Mouse (Mus musculus) brown adipose tissue, adult 24 weeks (tissue): Measurements from ENCODE around the gene Pcsk7. TPM values are rescaled to one million over a fixed set of nuclear protein-coding genes. Genes with fewer than 3 reads are reported as not detected.
A peak's percentile ranks its signal among the peaks of the same experiment; 100 is the strongest.

Experiments used
- H3K27ac ChIP-seq: fragments of 200-500 bp; replicated peaks from 2 replicates; pipeline ENCODE4 v1.5.1; 2012; ENCODE audit warnings: low read depth, mild to moderate bottlenecking, low read length
- H3K4me1 ChIP-seq: fragments of 200-500 bp; 2 replicates; pipeline ENCODE4 v1.6.1; 2012; ENCODE audit warnings: low read length, mixed read lengths; ENCODE audit not compliant: control insufficient read depth, insufficient read depth, insufficient read length
- H3K4me3 ChIP-seq: fragments of 200-500 bp; 2 replicates; pipeline ENCODE4 v1.5.1; 2012; ENCODE audit warnings: low read depth, mild to moderate bottlenecking, low read length, moderate library complexity; ENCODE audit not compliant: insufficient read depth
- polyA plus RNA-seq: library from polyadenylated mRNA; stranded (reverse); fragments of >200 nt; gene quantifications from 2 replicates; pipeline ENCODE4 v1.2.4, GENCODE M21; 2012; ENCODE audit not compliant: missing spikeins, insufficient read depth, insufficient read length

Pcsk7 gene
- polyA plus RNA-seq, 1 experiment: 9.5 TPM

- no peak overlapping the region for H3K4me3 ChIP-seq
- no peak overlapping the region for H3K27ac ChIP-seq
- H3K4me1 ChIP-seq: no peaks in the 10 kb centered on the region; the same call in 1 of the 2 replicates
These were observed 39.4 kb downstream of the Pcsk7 start for GRCm38 (mm10) chr9:45945721-45946120.

GRCm38 (mm10) chr9:45946182-45946871 lies 40.0 kb downstream of the Pcsk7 start:
- no peak overlapping the region for H3K27ac ChIP-seq
- H3K4me3 ChIP-seq: no peak overlapping the region
- H3K4me1 ChIP-seq: no peaks in the 10 kb centered on the region; the same call in 1 of the 2 replicates

DNA sequence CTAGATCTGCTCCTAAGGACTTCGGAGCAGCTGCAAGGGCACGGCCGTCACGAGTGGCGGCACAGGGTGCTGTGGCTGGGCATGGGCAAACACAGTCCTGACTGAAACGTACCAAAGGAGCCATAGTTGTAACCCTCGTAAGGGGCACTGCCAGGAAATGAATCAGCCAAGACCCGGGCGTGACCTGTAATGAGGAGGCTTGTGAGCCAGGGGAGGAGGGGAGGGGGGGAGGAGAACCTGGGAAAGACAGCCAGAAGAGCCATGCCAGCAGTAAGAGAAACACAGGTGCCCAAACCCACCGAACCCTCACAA lies 40.5 kb downstream of the Pcsk7 start:
- H3K4me1 ChIP-seq: no peaks in the 10 kb centered on the region; the same call in 1 of the 2 replicates

DNA sequence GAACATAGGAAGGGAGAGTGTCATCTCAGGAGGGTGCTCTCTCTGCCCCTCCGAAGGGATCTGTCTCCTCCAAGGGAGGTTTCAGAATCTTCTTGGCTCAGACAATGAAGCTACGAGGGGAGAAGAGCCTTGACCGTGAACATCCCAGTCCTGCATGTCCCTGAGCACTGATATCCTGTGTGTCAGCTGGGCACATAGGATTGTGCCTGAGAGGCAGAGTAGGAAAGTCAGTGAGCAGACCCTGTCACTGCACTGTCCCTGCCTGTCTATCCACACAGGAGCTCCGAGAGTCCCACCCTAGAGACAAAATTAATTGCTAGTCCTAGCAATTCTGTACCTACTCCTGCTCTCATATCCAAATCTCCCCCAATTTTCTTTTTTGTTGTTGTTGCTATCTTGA lies 45.8 kb downstream of the Pcsk7 start:
- peaks cover 6% of the 10 kb centered on the region for H3K4me1 ChIP-seq
- H3K27ac ChIP-seq: no peak overlapping the region

More for the DNA sequence above, 40.5 kb downstream of the Pcsk7 start:
- no peak overlapping the region for H3K4me3 ChIP-seq
- H3K27ac ChIP-seq: no peak overlapping the region

DNA sequence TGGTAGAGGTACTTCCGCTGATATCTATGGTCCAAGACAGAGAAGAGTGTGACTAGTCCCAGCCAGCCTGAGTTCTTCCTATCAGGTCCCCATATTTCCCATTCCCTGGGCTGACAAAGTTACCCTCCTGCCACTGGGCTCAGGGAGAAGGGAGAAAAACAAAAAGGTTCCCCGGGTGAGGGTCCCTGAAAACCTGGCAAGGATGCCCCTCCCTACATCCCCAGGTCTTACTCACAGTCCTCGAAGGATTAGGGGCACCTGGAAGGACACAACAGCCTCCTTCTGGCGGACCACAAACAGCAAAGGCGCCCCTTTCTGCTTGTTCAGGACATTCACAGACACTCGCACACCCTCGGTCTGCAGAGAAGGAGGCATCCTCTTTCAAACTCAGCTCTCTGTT lies 46.6 kb downstream of the Pcsk7 start:
- H3K4me1 ChIP-seq: peaks cover 6% of the 10 kb centered on the region
- no peak overlapping the region for H3K27ac ChIP-seq
- H3K4me3 ChIP-seq: peak overlapping the region; percentile 92; the same call in 1 of the 2 replicates

More for the DNA sequence above, 45.8 kb downstream of the Pcsk7 start:
- no peak overlapping the region for H3K4me3 ChIP-seq

- peak overlapping the region; percentile 84 for H3K27ac ChIP-seq
- H3K4me1 ChIP-seq: peaks cover 10% of the 10 kb centered on the region
These were observed 47.4 kb downstream of the Pcsk7 start for GRCm38 (mm10) chr9:45953511-45954293.

DNA sequence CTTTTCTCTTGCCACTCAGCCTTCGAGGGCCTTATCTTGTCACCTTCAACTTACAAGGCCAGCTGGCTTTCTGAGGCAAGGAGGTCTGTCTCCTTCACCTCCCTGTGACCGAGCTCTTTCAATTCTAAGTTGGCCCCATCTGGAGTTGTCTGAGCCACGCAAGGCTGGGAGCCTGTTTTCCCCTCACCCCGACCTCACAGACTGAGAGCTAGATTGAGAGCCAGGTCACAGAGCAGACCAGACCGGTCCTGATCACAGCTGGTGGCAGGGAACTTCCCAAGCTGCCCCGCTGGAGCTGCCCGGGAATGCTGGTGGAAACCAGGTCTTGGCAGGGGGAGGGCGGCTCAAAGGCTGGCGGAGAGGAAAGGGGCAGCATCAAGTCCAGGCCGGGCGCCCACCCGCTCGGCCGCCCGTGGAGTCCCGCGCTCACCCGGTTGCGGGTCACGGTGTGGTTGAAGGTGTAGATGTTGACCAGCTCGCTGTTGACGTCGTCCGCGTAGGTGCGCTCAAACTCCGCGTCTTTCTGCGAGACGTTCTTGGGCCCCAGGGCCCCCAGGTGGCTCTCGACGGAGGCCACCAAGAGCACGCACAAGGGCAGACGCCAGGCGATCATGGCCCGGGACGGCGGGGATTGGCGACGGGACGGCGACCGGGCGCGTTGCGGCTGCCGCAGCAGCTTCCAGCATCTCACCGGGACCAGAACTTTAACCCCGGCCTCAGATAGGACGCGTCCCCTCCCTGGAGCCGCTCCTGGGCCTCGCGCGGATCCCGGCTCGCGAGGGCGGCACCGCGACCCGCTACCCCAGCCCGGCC lies 48.2 kb downstream of the Pcsk7 start:
- peak overlapping the region; percentile 92 for H3K4me3 ChIP-seq
- peak overlapping the region; percentile 84 for H3K27ac ChIP-seq
- H3K4me1 ChIP-seq: peaks cover 15% of the 10 kb centered on the region

More at GRCm38 (mm10) chr9:45953511-45954293, 47.4 kb downstream of the Pcsk7 start:
- peak overlapping the region; percentile 92 for H3K4me3 ChIP-seq

DNA sequence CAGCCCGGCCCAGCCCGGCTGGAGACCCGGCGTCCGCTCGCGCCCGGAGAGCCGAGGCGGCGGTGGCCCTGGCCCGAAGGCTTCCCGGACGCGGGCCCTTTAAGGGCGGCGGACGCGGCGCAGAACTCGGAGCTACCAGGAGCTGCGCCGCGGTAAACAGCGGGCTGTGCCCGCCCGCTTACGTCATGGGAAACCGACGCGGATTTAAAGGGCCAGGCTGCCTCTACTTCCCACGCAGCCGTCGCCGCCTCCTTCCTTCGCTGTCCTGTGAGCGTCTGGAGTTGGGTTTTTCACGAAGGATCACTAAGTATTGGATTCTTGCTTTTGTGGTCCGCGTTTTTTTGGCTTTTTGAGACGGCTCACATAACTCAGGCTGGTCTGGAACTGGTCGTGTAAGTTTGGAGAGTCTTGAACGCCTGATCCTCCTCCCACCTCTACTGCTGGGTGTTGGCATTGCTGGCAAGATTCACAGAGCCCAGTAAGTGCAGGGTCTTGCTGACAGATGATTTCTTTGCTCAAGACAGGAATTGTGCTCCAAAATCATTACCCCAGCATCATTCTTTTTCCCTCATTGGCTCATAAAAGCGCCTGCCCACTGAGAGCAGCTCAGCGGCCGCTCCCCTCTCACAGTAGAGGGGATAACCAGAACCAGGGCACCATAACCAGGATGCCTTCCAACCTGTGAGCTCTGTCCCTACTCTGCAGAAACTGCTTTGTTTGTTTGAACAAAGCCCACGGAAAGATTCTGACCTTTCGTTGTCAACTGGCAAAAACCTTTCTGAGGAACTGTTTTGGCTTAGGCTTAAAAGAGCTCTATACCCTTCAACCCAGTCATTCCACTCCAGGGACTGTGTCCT lies 49.0 kb downstream of the Pcsk7 start, which contains the start of gene Sidt2:
Gene Sidt2 (minus strand): TSS at position 152 of the 857 bp plus-strand sequence.
- Histone ChIP-seq H3K4me3 (peak within 1 kb of the TSS; percentile 92), H3K27ac (peak within 1 kb of the TSS; percentile 96), H3K4me1 (peaks cover 19% of the 10 kb centered on the region)

DNA sequence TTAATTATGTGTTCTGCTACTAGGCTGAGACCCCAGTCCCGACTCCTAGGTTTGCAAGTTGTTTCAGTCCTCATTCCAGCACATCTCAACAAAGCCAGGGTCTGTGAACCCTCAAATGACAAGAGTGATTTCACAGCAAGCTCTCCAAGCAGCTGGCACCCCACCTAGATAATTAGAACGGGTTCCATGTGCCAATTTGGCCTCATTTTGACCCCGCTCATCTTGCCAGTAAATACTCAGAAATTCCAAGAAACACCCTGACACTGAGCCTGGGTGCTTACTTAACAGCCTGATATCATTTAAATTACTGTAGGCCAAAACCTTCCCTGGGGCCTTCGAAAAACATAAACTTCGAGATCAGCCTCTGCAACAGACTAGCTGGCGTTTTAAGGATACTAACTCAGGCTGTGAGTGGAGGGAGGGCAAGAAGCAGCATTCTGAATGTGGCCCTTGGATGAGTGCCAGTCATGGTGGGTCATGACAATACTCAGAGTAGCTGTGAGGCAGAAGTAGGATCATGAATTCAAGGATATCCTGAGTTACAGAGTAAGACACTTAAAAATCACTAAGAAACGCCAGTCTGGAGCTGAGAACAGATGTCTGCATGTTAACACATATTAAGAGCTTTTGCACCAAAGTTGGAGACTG lies 51.9 kb downstream of the Pcsk7 start:
- Histone ChIP-seq H3K4me1 (peaks cover 16% of the 10 kb centered on the region), H3K4me3 (no peak overlapping the region), H3K27ac (no peak overlapping the region)

DNA sequence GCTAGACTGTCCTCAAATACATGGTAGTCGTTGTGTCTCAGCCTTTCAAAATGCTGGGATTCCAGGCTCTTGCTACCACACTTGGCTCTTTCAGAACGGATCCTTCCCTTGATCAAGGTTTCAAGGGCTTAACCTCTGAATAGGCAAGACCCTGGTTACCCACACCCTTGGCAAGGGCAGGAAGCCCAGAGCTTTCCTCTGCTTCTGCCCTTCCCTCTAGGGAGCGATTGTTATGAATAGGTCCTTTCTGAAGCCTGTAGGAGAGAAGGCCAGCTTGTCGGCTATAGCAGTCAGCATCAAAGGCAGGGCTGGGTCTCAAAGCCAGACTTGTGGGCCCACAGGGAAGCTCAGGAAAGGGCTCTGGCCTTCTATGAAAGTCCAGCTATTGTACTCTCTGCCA lies 52.6 kb downstream of the Pcsk7 start:
- Histone ChIP-seq H3K4me1 (peaks cover 13% of the 10 kb centered on the region), H3K4me3 (no peak overlapping the region), H3K27ac (0 out of 2 replicates have a peak overlapping the region, but pooled peaks have one; percentile 7)

- H3K4me1 ChIP-seq: peaks cover 13% of the 10 kb centered on the region
- no peak overlapping the region for H3K4me3 ChIP-seq
- H3K27ac ChIP-seq: peak overlapping the region; percentile 59
These were observed 53.4 kb downstream of the Pcsk7 start for GRCm38 (mm10) chr9:45959661-45960060.

- no peak overlapping the region for H3K27ac ChIP-seq
- no peak overlapping the region for H3K4me3 ChIP-seq
These were observed 55.6 kb downstream of the Pcsk7 start for GRCm38 (mm10) chr9:45961855-45962254.

DNA sequence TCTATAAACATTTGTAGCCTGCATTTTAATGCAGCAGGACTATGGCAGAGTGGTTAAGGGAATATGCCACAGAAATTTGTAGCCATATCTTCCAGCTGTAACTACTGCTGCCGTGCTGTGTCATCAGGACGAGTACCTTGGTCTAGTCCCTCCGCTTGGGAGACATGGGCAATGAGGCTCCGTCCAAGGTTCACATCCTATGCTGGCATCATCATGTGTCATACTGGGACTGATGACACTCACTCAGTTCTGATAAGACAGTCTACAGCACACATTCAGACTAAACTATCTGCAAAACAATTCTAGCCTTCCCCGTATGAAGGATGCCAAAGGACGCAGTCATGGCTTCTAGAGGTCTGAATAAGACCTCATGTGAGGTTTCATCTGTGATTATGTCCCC lies 57.3 kb downstream of the Pcsk7 start:
- H3K4me1 ChIP-seq: peaks cover 10% of the 10 kb centered on the region; the same call in 1 of the 2 replicates
- no peak overlapping the region for H3K27ac ChIP-seq
- no peak overlapping the region for H3K4me3 ChIP-seq

More at GRCm38 (mm10) chr9:45961855-45962254, 55.6 kb downstream of the Pcsk7 start:
- peaks cover 13% of the 10 kb centered on the region for H3K4me1 ChIP-seq

GRCm38 (mm10) chr9:45976884-45977283 lies 70.6 kb downstream of the Pcsk7 start:
- no peak overlapping the region for H3K27ac ChIP-seq
- H3K4me3 ChIP-seq: no peak overlapping the region
- H3K4me1 ChIP-seq: peaks cover 3% of the 10 kb centered on the region; the same call in 1 of the 2 replicates
